In the genomic region with DNA sequence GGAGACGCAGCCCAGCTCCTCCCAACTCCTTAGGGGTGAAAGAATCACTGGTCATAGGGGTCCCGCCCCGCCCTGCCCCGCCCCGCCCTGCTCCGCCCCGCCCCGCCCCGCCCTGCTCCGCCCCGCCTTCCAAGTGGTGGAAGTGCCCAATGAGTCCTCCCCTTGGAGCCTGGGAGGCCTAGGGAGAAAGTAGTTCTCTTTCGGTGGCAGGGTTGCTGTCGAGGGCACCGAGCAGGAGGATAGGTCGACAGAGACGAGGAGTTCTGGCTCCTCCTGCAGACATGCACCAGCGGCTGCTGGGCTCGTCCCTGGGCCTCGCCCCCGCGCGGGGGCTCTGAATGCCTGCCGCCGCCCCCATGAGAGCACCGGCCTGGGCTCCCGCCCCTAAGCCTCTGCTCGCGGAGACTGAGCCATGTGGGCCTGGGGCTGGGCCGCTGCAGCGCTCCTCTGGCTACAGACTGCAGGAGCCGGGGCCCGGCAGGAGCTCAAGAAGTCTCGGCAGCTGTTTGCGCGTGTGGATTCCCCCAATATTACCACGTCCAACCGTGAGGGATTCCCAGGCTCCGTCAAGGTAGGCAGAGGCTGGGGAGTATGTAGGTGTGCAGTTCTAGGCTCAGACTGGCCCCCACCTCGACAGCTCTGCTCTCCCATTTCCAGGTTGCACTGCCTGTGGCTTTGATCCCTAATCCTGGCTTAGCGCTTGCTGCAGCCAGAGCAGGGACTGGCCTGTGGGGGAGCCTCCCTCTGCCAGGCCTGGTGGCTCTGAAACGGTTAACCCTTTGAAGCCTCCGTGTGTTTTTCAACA, we compare ENCODE assay signal across 7 mouse cellular contexts. TPM values are rescaled to one million over a fixed set of nuclear protein-coding genes. Genes with fewer than 3 reads are reported as not detected.
A peak's percentile ranks its signal among the peaks of the same experiment; 100 is the strongest.
DNase-seq lines count a peak whose midpoint lies in the region; ATAC-seq lines count a peak whose summit lies in the region.

C1qtnf12 (plus strand) TSS at position 152 of the 805 bp plus-strand sequence.

- ATAC-seq in common myeloid progenitor, adult 5-6 weeks (replicated peaks; ENCODE audit: low read depth, poor library complexity, severe bottlenecking) = peak; percentile 84
- peak; percentile 52 for ATAC-seq in hindbrain, embryonic 14.5 days (ENCODE audit: low FRiP score)
- ATAC-seq in megakaryocyte, adult 5-6 weeks (ENCODE audit: poor library complexity, severe bottlenecking) = peak; percentile 81

- H3K36me3 ChIP-seq in hindbrain, embryonic 14.5 days (replicated peaks; ENCODE audit: control insufficient read depth, insufficient read depth) = peaks cover 47% of the 10 kb centered on the region

- peaks cover 3% of the 10 kb centered on the region; the same call in 1 of the 2 replicates for H3K4me1 ChIP-seq in hindbrain, embryonic 14.5 days (replicated peaks; ENCODE audit: control insufficient read depth, insufficient read depth, low read length)

- H3K9ac ChIP-seq in hindbrain, embryonic 14.5 days = peak within 1 kb of the TSS; percentile 59

- DNase-seq in adrenal gland, adult 2 months = peak; percentile 78
- DNase-seq in gastrocnemius, adult 8-10 months (ENCODE audit: low spot score in 2 of 2) = peak; percentile 5 to 20
- DNase-seq in hindbrain, embryonic 14.5 days (ENCODE audit: low spot score) = no peak
- DNase-seq in left cerebral cortex, postnatal 14 days (ENCODE audit: low spot score in 2 of 2) = peak in 1 of 2 experiments; percentile 26
- peak; percentile 38 for DNase-seq in right cerebral cortex, postnatal 14 days

- no peak within 1 kb of the TSS for H3K27ac ChIP-seq in hindbrain, embryonic 14.5 days

- no peaks in the 10 kb centered on the region for H3K27me3 ChIP-seq in hindbrain, embryonic 14.5 days (ENCODE audit: control insufficient read depth, insufficient read depth, low read length)

- peak within 1 kb of the TSS; percentile 30 for H3K4me3 ChIP-seq in hindbrain, embryonic 14.5 days (replicated peaks; ENCODE audit: low read length)

- intact Hi-C loops in left cerebral cortex, postnatal 14 days (cut with DNase I) = no loop called here

- no peaks in the 10 kb centered on the region for H3K9me3 ChIP-seq in hindbrain, embryonic 14.5 days (ENCODE audit: control insufficient read depth, low read length)

- 1% methylated on average over 42 of the region's 42 CpGs for WGBS in hindbrain, embryonic 14.5 days

- H3K4me2 ChIP-seq in hindbrain, embryonic 14.5 days (replicated peaks) = peak within 1 kb of the TSS; percentile 61

RNA-seq across cellular contexts. Expression of gene C1qtnf12, which starts in this region (rescaled TPM):
- total RNA-seq in adrenal gland, adult 2 months (2021) = 10 to 100 TPM; 66.8 to 70.1 TPM
- polyA plus RNA-seq in adrenal gland, adult 2 months (2012; rRNA removed) = 100 and 128 TPM in 2 replicates
- total RNA-seq in common myeloid progenitor, adult 5-6 weeks (2017) = 70.8 and 78.2 TPM in 2 replicates
- 10 to 100 TPM; 14.6 to 22.4 (median 20.8) TPM for total RNA-seq in gastrocnemius, adult 8-10 months (2022)
- polyA plus RNA-seq in hindbrain, embryonic 14.5 days (2014; fragmentation: Nextera tagmentation; extraction: Ambion mirVana) = 11.2 and 13.5 TPM in 2 replicates
- 10 to 100 TPM; 13.5 to 15.1 TPM for total RNA-seq in left cerebral cortex, postnatal 14 days (2021)
- 30.3 and 40.1 TPM in 2 replicates for total RNA-seq in megakaryocyte, adult 5-6 weeks (2015)
- total RNA-seq in megakaryocyte, adult 5-6 weeks (2017) = 9.4 and 14.6 TPM in 2 replicates
